Mouse (Mus musculus): Measurements from ENCODE around the gene Cfap77. TPM values are rescaled to one million over a fixed set of nuclear protein-coding genes. Genes with fewer than 3 reads are reported as not detected.

Gene Cfap77
- polyA plus RNA-seq, 1 experiment from 2014 or later = 0.20 TPM

GRCm38 (mm10) chr2:28994014-28994413 lies 60.9 kb downstream of the Cfap77 start:
- WGBS = 60% methylated on average over 12 of the region's 12 CpGs
- no peak overlapping the region for H3K4me2 ChIP-seq (ENCODE audit: low read depth, low read length)
- peaks cover 15% of the 10 kb centered on the region for H3K4me1 ChIP-seq (ENCODE audit: control insufficient read depth, insufficient read depth, low read length)
- no peak overlapping the region for H3K4me3 ChIP-seq (ENCODE audit: low read depth, low read length)
- H3K9me3 ChIP-seq (ENCODE audit: control insufficient read depth, low read length) = no peaks in the 10 kb centered on the region
- H3K36me3 ChIP-seq (ENCODE audit: control insufficient read depth, insufficient read depth, low read length) = no peaks in the 10 kb centered on the region
- no peak for ATAC-seq (ENCODE audit: low read depth)
- no peaks in the 10 kb centered on the region for H3K27me3 ChIP-seq (ENCODE audit: control insufficient read depth, insufficient read depth, low read length)
- no peak overlapping the region for H3K9ac ChIP-seq (replicated peaks; ENCODE audit: low read depth, low read length)
- H3K27ac ChIP-seq (ENCODE audit: low read depth, low read length) = no peak overlapping the region

GRCm38 (mm10) chr2:28988781-28989180 lies 66.1 kb downstream of the Cfap77 start:
- no peak overlapping the region for H3K27ac ChIP-seq (ENCODE audit: low read depth, low read length)
- WGBS = 100% methylated on average over 3 of the region's 3 CpGs
- H3K4me3 ChIP-seq (ENCODE audit: low read depth, low read length) = no peak overlapping the region
- no peaks in the 10 kb centered on the region for H3K36me3 ChIP-seq (ENCODE audit: control insufficient read depth, insufficient read depth, low read length)
- ATAC-seq (ENCODE audit: low read depth) = no peak
- H3K9ac ChIP-seq (replicated peaks; ENCODE audit: low read depth, low read length) = no peak overlapping the region
- H3K4me2 ChIP-seq (ENCODE audit: low read depth, low read length) = no peak overlapping the region
- 0 out of 2 replicates have a peak, but pooled peaks cover 3% of the 10 kb centered on the region for H3K27me3 ChIP-seq (ENCODE audit: control insufficient read depth, insufficient read depth, low read length)
- no peaks in the 10 kb centered on the region for H3K9me3 ChIP-seq (ENCODE audit: control insufficient read depth, low read length)
- H3K4me1 ChIP-seq (ENCODE audit: control insufficient read depth, insufficient read depth, low read length) = no peaks in the 10 kb centered on the region

GRCm38 (mm10) chr2:28980080-28980910 lies 74.6 kb downstream of the Cfap77 start:
- H3K36me3 ChIP-seq (ENCODE audit: control insufficient read depth, insufficient read depth, low read length) = no peaks in the 10 kb centered on the region
- no peak overlapping the region for H3K9ac ChIP-seq (replicated peaks; ENCODE audit: low read depth, low read length)
- no peak overlapping the region for H3K4me2 ChIP-seq (ENCODE audit: low read depth, low read length)
- no peak overlapping the region for H3K27ac ChIP-seq (ENCODE audit: low read depth, low read length)
- H3K9me3 ChIP-seq (ENCODE audit: control insufficient read depth, low read length) = no peaks in the 10 kb centered on the region
- H3K27me3 ChIP-seq (ENCODE audit: control insufficient read depth, insufficient read depth, low read length) = peaks cover 3% of the 10 kb centered on the region
- WGBS = 18% methylated on average over 20 of the region's 20 CpGs
- 0 out of 2 replicates have a peak, but pooled peaks have one; percentile 45 for ATAC-seq (ENCODE audit: low read depth)
- H3K4me1 ChIP-seq (ENCODE audit: control insufficient read depth, insufficient read depth, low read length) = peaks cover 8% of the 10 kb centered on the region; the same call in 1 of the 2 replicates
- no peak overlapping the region for H3K4me3 ChIP-seq (ENCODE audit: low read depth, low read length)

GRCm38 (mm10) chr2:28978461-28978860 lies 76.4 kb downstream of the Cfap77 start:
- 53% methylated on average over 4 of the region's 4 CpGs for WGBS
- Histone ChIP-seq H3K4me1 (ENCODE audit: control insufficient read depth, insufficient read depth, low read length) (peaks cover 17% of the 10 kb centered on the region; the same call in 1 of the 2 replicates), H3K27me3 (ENCODE audit: control insufficient read depth, insufficient read depth, low read length) (peaks cover 9% of the 10 kb centered on the region), H3K4me3 (ENCODE audit: low read depth, low read length) (no peak overlapping the region), H3K27ac (ENCODE audit: low read depth, low read length) (no peak overlapping the region), H3K4me2 (ENCODE audit: low read depth, low read length) (no peak overlapping the region), H3K36me3 (ENCODE audit: control insufficient read depth, insufficient read depth, low read length) (no peaks in the 10 kb centered on the region), H3K9me3 (ENCODE audit: control insufficient read depth, low read length) (no peaks in the 10 kb centered on the region), H3K9ac (replicated peaks; ENCODE audit: low read depth, low read length) (no peak overlapping the region)
- no peak for ATAC-seq (ENCODE audit: low read depth)

- Histone ChIP-seq H3K9me3 (ENCODE audit: control insufficient read depth, low read length) (no peaks in the 10 kb centered on the region), H3K27ac (ENCODE audit: low read depth, low read length) (no peak overlapping the region), H3K36me3 (ENCODE audit: control insufficient read depth, insufficient read depth, low read length) (no peaks in the 10 kb centered on the region), H3K4me2 (ENCODE audit: low read depth, low read length) (no peak overlapping the region), H3K27me3 (ENCODE audit: control insufficient read depth, insufficient read depth, low read length) (peaks cover 11% of the 10 kb centered on the region), H3K4me1 (ENCODE audit: control insufficient read depth, insufficient read depth, low read length) (peaks cover 17% of the 10 kb centered on the region; the same call in 1 of the 2 replicates), H3K9ac (replicated peaks; ENCODE audit: low read depth, low read length) (no peak overlapping the region), H3K4me3 (ENCODE audit: low read depth, low read length) (no peak overlapping the region)
- peak; percentile 75; the same call in 1 of the 2 replicates for ATAC-seq (ENCODE audit: low read depth)
- WGBS = 11% methylated on average over 7 of the region's 7 CpGs
These were observed 78.2 kb downstream of the Cfap77 start for GRCm38 (mm10) chr2:28976635-28977034.

- Histone ChIP-seq H3K9ac (replicated peaks; ENCODE audit: low read depth, low read length) (no peak overlapping the region), H3K27me3 (ENCODE audit: control insufficient read depth, insufficient read depth, low read length) (peaks cover 11% of the 10 kb centered on the region), H3K9me3 (ENCODE audit: control insufficient read depth, low read length) (no peaks in the 10 kb centered on the region), H3K36me3 (ENCODE audit: control insufficient read depth, insufficient read depth, low read length) (no peaks in the 10 kb centered on the region), H3K4me1 (ENCODE audit: control insufficient read depth, insufficient read depth, low read length) (peaks cover 16% of the 10 kb centered on the region; the same call in 1 of the 2 replicates), H3K4me3 (ENCODE audit: low read depth, low read length) (no peak overlapping the region), H3K4me2 (ENCODE audit: low read depth, low read length) (no peak overlapping the region), H3K27ac (ENCODE audit: low read depth, low read length) (no peak overlapping the region)
- ATAC-seq (ENCODE audit: low read depth) = no peak
- WGBS = 74% methylated on average over 5 of the region's 5 CpGs
These were observed 79.3 kb downstream of the Cfap77 start for GRCm38 (mm10) chr2:28975604-28976003.

- H3K27ac ChIP-seq (ENCODE audit: low read depth, low read length) = 0 out of 2 replicates have a peak overlapping the region, but pooled peaks have one; percentile 16
- 24% methylated on average over 6 of the region's 6 CpGs for whole genome bisulfite sequencing
These were observed 80.3 kb downstream of the Cfap77 start for GRCm38 (mm10) chr2:28974520-28974919.

GRCm38 (mm10) chr2:28973832-28974450 lies 80.9 kb downstream of the Cfap77 start:
- ATAC-seq (ENCODE audit: low read depth) = no peak
- no peaks in the 10 kb centered on the region for H3K9me3 ChIP-seq (ENCODE audit: control insufficient read depth, low read length)
- 0 out of 2 replicates have a peak overlapping the region, but pooled peaks have one; percentile 16 for H3K27ac ChIP-seq (ENCODE audit: low read depth, low read length)
- no peak overlapping the region for H3K4me2 ChIP-seq (ENCODE audit: low read depth, low read length)
- no peaks in the 10 kb centered on the region for H3K36me3 ChIP-seq (ENCODE audit: control insufficient read depth, insufficient read depth, low read length)
- H3K9ac ChIP-seq (replicated peaks; ENCODE audit: low read depth, low read length) = no peak overlapping the region
- H3K27me3 ChIP-seq (ENCODE audit: control insufficient read depth, insufficient read depth, low read length) = peaks cover 11% of the 10 kb centered on the region
- no peak overlapping the region for H3K4me3 ChIP-seq (ENCODE audit: low read depth, low read length)
- WGBS = 32% methylated on average over 15 of the region's 15 CpGs
- peaks cover 9% of the 10 kb centered on the region; the same call in 1 of the 2 replicates for H3K4me1 ChIP-seq (ENCODE audit: control insufficient read depth, insufficient read depth, low read length)

More at GRCm38 (mm10) chr2:28974520-28974919, 80.3 kb downstream of the Cfap77 start:
- H3K4me1 ChIP-seq (ENCODE audit: control insufficient read depth, insufficient read depth, low read length) = peaks cover 9% of the 10 kb centered on the region; the same call in 1 of the 2 replicates
- H3K4me3 ChIP-seq (ENCODE audit: low read depth, low read length) = no peak overlapping the region
- no peaks in the 10 kb centered on the region for H3K9me3 ChIP-seq (ENCODE audit: control insufficient read depth, low read length)
- no peak overlapping the region for H3K4me2 ChIP-seq (ENCODE audit: low read depth, low read length)
- H3K36me3 ChIP-seq (ENCODE audit: control insufficient read depth, insufficient read depth, low read length) = no peaks in the 10 kb centered on the region
- H3K27me3 ChIP-seq (ENCODE audit: control insufficient read depth, insufficient read depth, low read length) = peaks cover 11% of the 10 kb centered on the region
- H3K9ac ChIP-seq (replicated peaks; ENCODE audit: low read depth, low read length) = no peak overlapping the region
- no peak; the same call in 1 of the 2 replicates for ATAC-seq (ENCODE audit: low read depth)

- H3K36me3 ChIP-seq (ENCODE audit: control insufficient read depth, insufficient read depth, low read length) = no peaks in the 10 kb centered on the region
- no peak overlapping the region for H3K4me3 ChIP-seq (ENCODE audit: low read depth, low read length)
- 53% methylated on average over 14 of the region's 14 CpGs for WGBS
- H3K4me2 ChIP-seq (ENCODE audit: low read depth, low read length) = no peak overlapping the region
- H3K27ac ChIP-seq (ENCODE audit: low read depth, low read length) = no peak overlapping the region
- no peak for ATAC-seq (ENCODE audit: low read depth)
- H3K9me3 ChIP-seq (ENCODE audit: control insufficient read depth, low read length) = no peaks in the 10 kb centered on the region
- peaks cover 27% of the 10 kb centered on the region for H3K4me1 ChIP-seq (ENCODE audit: control insufficient read depth, insufficient read depth, low read length)
- no peak overlapping the region for H3K9ac ChIP-seq (replicated peaks; ENCODE audit: low read depth, low read length)
- H3K27me3 ChIP-seq (ENCODE audit: control insufficient read depth, insufficient read depth, low read length) = peaks cover 14% of the 10 kb centered on the region; the same call in 1 of the 2 replicates
These were observed 84.4 kb downstream of the Cfap77 start for GRCm38 (mm10) chr2:28970424-28970823.

Measured in neural tube, embryonic 14.5 days (tissue).